Mouse (Mus musculus) limb, embryonic 12.5 days (tissue): ENCODE results near the gene Atg16l1. TPM values are rescaled to one million over a fixed set of nuclear protein-coding genes. Genes with fewer than 3 reads are reported as not detected.

Experiments used
- ATAC-seq: fragments of 200-750 bp; cut with Nextera tagmentation; 2 replicates; pipeline ENCODE4 v1.8.0; 2017; ENCODE audit warnings: low read depth, moderate TSS enrichment; ENCODE audit not compliant: insufficient number of reproducible peaks, insufficient read depth, low FRiP score, low TSS enrichment
- H3K27ac ChIP-seq: fragments of 300-500 bp; sonication (generic); 2 replicates; pipeline ENCODE4 v1.5.1; 2016; ENCODE audit warnings: mild to moderate bottlenecking, moderate library complexity
- H3K27me3 ChIP-seq: fragments of 300-500 bp; sonication (generic); 2 replicates; pipeline ENCODE4 v1.6.1; 2016; ENCODE audit warnings: mild to moderate bottlenecking, moderate library complexity
- H3K36me3 ChIP-seq: fragments of 300-500 bp; sonication (generic); 2 replicates; pipeline ENCODE4 v1.6.1; 2016; ENCODE audit warnings: mild to moderate bottlenecking, moderate library complexity
- H3K4me1 ChIP-seq: fragments of 300-500 bp; sonication (generic); replicated peaks from 2 replicates; pipeline ENCODE4 v1.6.1; 2016
- H3K4me2 ChIP-seq: fragments of 300-500 bp; sonication (generic); 2 replicates; pipeline ENCODE4 v1.6.1; 2016; ENCODE audit warnings: mild to moderate bottlenecking, moderate library complexity
- H3K4me3 ChIP-seq: fragments of 300-500 bp; sonication (generic); replicated peaks from 2 replicates; pipeline ENCODE4 v1.5.1; 2016; ENCODE audit warnings: mild to moderate bottlenecking
- H3K9ac ChIP-seq: fragments of 300-500 bp; sonication (generic); replicated peaks from 2 replicates; pipeline ENCODE4 v1.6.1; 2016; ENCODE audit warnings: mild to moderate bottlenecking, moderate library complexity
- H3K9me3 ChIP-seq: fragments of 300-500 bp; sonication (generic); 2 replicates; pipeline ENCODE4 v1.6.1; 2016; ENCODE audit warnings: mild to moderate bottlenecking, moderate library complexity
- WGBS: fragments of 180-500 bp; shearing (Covaris S2); methylation state at CpG from one replicate; pipeline ENCODE4 v1.1.7; 2016; 5-methylcytosine and 5-hydroxymethylcytosine counted together
- polyA plus RNA-seq: library from polyadenylated mRNA; unstranded; fragments of >200 nt; fragmentation: Nextera tagmentation; extraction: Ambion mirVana; gene quantifications from 2 replicates; pipeline ENCODE4 v1.2.1, GENCODE M21; 2016

Atg16l1 gene
- polyA plus RNA-seq, 1 experiment from 2014 or later: 39.8 TPM

GRCm38 (mm10) chr1:87836453-87836852 lies 80.8 kb downstream of the Atg16l1 start:
- H3K9me3 ChIP-seq: no peaks in the 10 kb centered on the region
- H3K9ac ChIP-seq: no peak overlapping the region
- peak; percentile 59; the same call in 1 of the 2 replicates for ATAC-seq
- no peak overlapping the region for H3K4me2 ChIP-seq
- peaks cover 3% of the 10 kb centered on the region for H3K4me1 ChIP-seq
- peak overlapping the region; percentile 83; the same call in 1 of the 2 replicates for H3K27ac ChIP-seq
- H3K27me3 ChIP-seq: no peaks in the 10 kb centered on the region
- H3K36me3 ChIP-seq: no peaks in the 10 kb centered on the region
- WGBS: 65% methylated on average over 1 of the region's 1 CpGs
- H3K4me3 ChIP-seq: no peak overlapping the region

DNA sequence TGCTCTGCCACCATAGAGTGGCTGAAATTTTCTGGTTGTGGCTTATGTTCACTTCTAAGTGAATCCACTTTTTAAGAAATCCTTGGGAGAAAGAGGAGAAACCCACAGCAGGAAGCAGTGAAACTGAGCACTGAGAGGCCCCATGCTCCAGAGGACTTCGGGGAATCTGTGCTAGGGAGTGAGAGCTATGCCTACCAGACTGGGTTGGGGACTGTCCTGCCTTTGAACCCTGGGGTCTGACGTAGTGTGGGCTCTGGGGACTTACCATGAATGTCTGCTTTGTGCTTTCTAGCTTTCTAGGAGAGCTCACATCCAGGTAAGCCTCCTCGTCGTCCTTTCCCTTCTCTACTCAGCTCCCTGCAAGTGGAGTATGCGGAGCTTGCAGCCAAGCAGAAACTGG lies 81.3 kb downstream of the Atg16l1 start:
- Histone ChIP-seq H3K9ac (no peak overlapping the region), H3K27ac (peak overlapping the region; percentile 83), H3K27me3 (no peaks in the 10 kb centered on the region), H3K36me3 (no peaks in the 10 kb centered on the region), H3K4me1 (peaks cover 3% of the 10 kb centered on the region), H3K4me2 (no peak overlapping the region), H3K9me3 (no peaks in the 10 kb centered on the region), H3K4me3 (no peak overlapping the region)
- 41% methylated on average over 5 of the region's 5 CpGs for WGBS
- 0 out of 2 replicates have a peak, but pooled peaks have one; percentile 74 for ATAC-seq

GRCm38 (mm10) chr1:87840411-87841208 lies 84.9 kb downstream of the Atg16l1 start:
- no peaks in the 10 kb centered on the region for H3K27me3 ChIP-seq
- H3K36me3 ChIP-seq: no peaks in the 10 kb centered on the region
- H3K4me1 ChIP-seq: peaks cover 3% of the 10 kb centered on the region
- WGBS: 61% methylated on average over 11 of the region's 11 CpGs
- ATAC-seq: no peak
- H3K4me3 ChIP-seq: no peak overlapping the region
- H3K9ac ChIP-seq: no peak overlapping the region
- no peak overlapping the region for H3K4me2 ChIP-seq
- no peaks in the 10 kb centered on the region for H3K9me3 ChIP-seq
- H3K27ac ChIP-seq: no peak overlapping the region

Other genes with a start within 250 kb of the Atg16l1 start
- gene Neu2, start 246.0 kb upstream of the Atg16l1 start, polyA plus RNA-seq: 0.18 TPM in 1 of 2 replicates, not detected in the other
- 0.21 and 0.24 TPM in 2 replicates for gene Ngef, start 182.0 kb upstream of the Atg16l1 start, polyA plus RNA-seq
- 3.6 and 3.9 TPM in 2 replicates for gene Inpp5d, start 135.6 kb upstream of the Atg16l1 start, polyA plus RNA-seq
- 2.7 and 3.8 TPM in 2 replicates for gene Sag, start 47.8 kb downstream of the Atg16l1 start, polyA plus RNA-seq
- gene Dgkd, start 97.4 kb downstream of the Atg16l1 start, polyA plus RNA-seq: 44.6 and 45.8 TPM in 2 replicates